Mouse (Mus musculus): ENCODE data around the gene 9130019O22Rik.

DNA sequence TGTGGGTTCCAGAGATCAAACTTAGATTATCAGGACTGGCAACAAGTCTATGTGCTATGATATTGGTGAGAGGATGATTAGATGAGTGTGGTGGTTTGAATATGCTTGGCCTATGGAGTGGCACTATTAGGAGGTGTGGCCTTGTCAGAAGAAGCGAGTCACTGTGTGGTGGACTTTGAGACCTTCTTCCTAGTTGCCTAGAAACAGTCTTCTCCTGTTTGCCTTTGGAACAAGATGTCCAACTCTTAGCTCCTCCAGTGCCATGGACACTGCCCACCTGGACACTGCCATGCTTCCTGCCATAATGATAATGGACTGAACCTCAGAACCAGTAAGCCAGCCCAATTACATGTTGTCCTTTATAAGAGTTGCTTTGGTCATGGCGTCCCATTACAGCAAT lies 38.9 kb upstream of the 9130019O22Rik start:
- TF ChIP-seq CTCF (IDR thresholded peaks at IDR 0.05; ENCODE audit: low read depth, low read length), result no peak
- TF ChIP-seq POLR2AphosphoS5 (IDR thresholded peaks at IDR 0.05; ENCODE audit: insufficient replicate concordance, low read depth, low read length), result no peak
- no peak for TF ChIP-seq GATA1 (IDR thresholded peaks at IDR 0.05; ENCODE audit: borderline replicate concordance, low read length)
- no peak for TF ChIP-seq TAL1 (conservative IDR thresholded peaks at IDR 0.05; ENCODE audit: low read depth, low read length)

Measured in G1E (cell line).